ENCODE assay signal across 8 mouse cellular contexts in genomic region chr4:138454571-138455140, GRCm38 (mm10). TPM values are rescaled to one million over a fixed set of nuclear protein-coding genes. Genes with fewer than 3 reads are reported as not detected.
A peak's percentile ranks its signal among the peaks of the same experiment; 100 is the strongest.
DNase-seq lines count a peak whose midpoint lies in the region; ATAC-seq and TF ChIP-seq lines count a peak whose summit lies in the region.

No protein-coding gene starts in this region.

- peak; percentile 17; the same call in 1 of the 2 replicates for ATAC-seq in embryonic facial prominence, embryonic 14.5 days (ENCODE audit: low read depth)
- peak; percentile 48 for ATAC-seq in heart, embryonic 15.5 days (replicated peaks; ENCODE audit: insufficient number of reproducible peaks, insufficient read depth, low FRiP score, low read depth)
- ATAC-seq in liver, embryonic 14.5 days (ENCODE audit: insufficient read depth), result peak; percentile 17; the same call in 1 of the 2 replicates

- peaks cover 12% of the 10 kb centered on the region for H3K4me1 ChIP-seq in ES-Bruce4 (ENCODE audit: control insufficient read depth, insufficient read depth, low read length)
- peaks cover 8% of the 10 kb centered on the region for H3K4me1 ChIP-seq in embryonic facial prominence, embryonic 14.5 days (ENCODE audit: control insufficient read depth, insufficient read depth, low read length)
- peaks cover 26% of the 10 kb centered on the region for H3K4me1 ChIP-seq in heart, embryonic 15.5 days (replicated peaks)
- H3K4me1 ChIP-seq in liver, embryonic 14.5 days (replicated peaks; ENCODE audit: control insufficient read depth in 2 of 2, insufficient read depth in 2 of 2, low read length in 1 of 2), result 0 out of 4 replicates have a peak, but pooled peaks cover 0 to 2% of the 10 kb centered on the region in 2 experiments

- H3K9ac ChIP-seq in ES-Bruce4 (ENCODE audit: low read depth, poor library complexity, severe bottlenecking), result peak overlapping the region; percentile 89
- H3K9ac ChIP-seq in embryonic facial prominence, embryonic 14.5 days (ENCODE audit: low read depth, low read length), result peak overlapping the region; percentile 82
- H3K9ac ChIP-seq in heart, embryonic 15.5 days, result peak overlapping the region; percentile 63
- no peak overlapping the region for H3K9ac ChIP-seq in liver, embryonic 14.5 days (replicated peaks)

- peak; percentile 86 for DNase-seq in adrenal gland, postnatal 14 days
- DNase-seq in embryonic facial prominence, embryonic 14.5 days (ENCODE audit: low spot score), result peak; percentile 62
- DNase-seq in kidney, postnatal 10 days, result peak; percentile 87
- no peak for DNase-seq in liver, embryonic 14.5 days (ENCODE audit: low read depth in 3 of 3, low spot score in 3 of 3)
- peak; percentile 47 for DNase-seq in ovary, postnatal 10 days (ENCODE audit: low spot score)
- DNase-seq in adipocyte (ENCODE audit: low spot score), result no peak

- no peak overlapping the region for H3K27ac ChIP-seq in ES-Bruce4 (ENCODE audit: insufficient read depth, low read length)
- H3K27ac ChIP-seq in embryonic facial prominence, embryonic 14.5 days (replicated peaks; ENCODE audit: low read depth, low read length), result peak overlapping the region; percentile 72
- peak overlapping the region; percentile 64 for H3K27ac ChIP-seq in heart, embryonic 15.5 days
- H3K27ac ChIP-seq in liver, embryonic 14.5 days, result no peak overlapping the region

- 2% methylated on average over 40 of the region's 78 CpGs for WGBS in embryonic facial prominence, embryonic 14.5 days
- 1% methylated on average over 76 of the region's 78 CpGs for WGBS in heart, embryonic 15.5 days
- WGBS in liver, embryonic 14.5 days (ENCODE audit: insufficient replicate concordance), result under 1% methylated on average over 67 of the region's 78 CpGs

- TF ChIP-seq POLR2A in ES-Bruce4 (IDR thresholded peaks at IDR 0.05; ENCODE audit: insufficient read depth, low read length), result no peak

- H3K9me3 ChIP-seq in ES-Bruce4 (replicated peaks; ENCODE audit: control insufficient read depth, insufficient read depth, low read length, poor library complexity, severe bottlenecking), result no peaks in the 10 kb centered on the region
- no peaks in the 10 kb centered on the region for H3K9me3 ChIP-seq in embryonic facial prominence, embryonic 14.5 days (ENCODE audit: control insufficient read depth, low read length)
- no peaks in the 10 kb centered on the region for H3K9me3 ChIP-seq in heart, embryonic 15.5 days (replicated peaks)
- H3K9me3 ChIP-seq in liver, embryonic 14.5 days (ENCODE audit: control insufficient read depth, low read length), result no peaks in the 10 kb centered on the region

- H3K4me3 ChIP-seq in ES-Bruce4 (ENCODE audit: low read depth, low read length), result peak overlapping the region; percentile 91
- H3K4me3 ChIP-seq in embryonic facial prominence, embryonic 14.5 days (ENCODE audit: low read depth, low read length), result peak overlapping the region; percentile 77
- peak overlapping the region; percentile 65 for H3K4me3 ChIP-seq in heart, embryonic 15.5 days
- peak overlapping the region; percentile 39 to 57 for H3K4me3 ChIP-seq in liver, embryonic 14.5 days (ENCODE audit: insufficient read depth in 1 of 2, low read depth in 2 of 2, low read length in 2 of 2)

- no peaks in the 10 kb centered on the region for H3K36me3 ChIP-seq in ES-Bruce4 (ENCODE audit: control insufficient read depth, insufficient read depth, low read length, poor library complexity, severe bottlenecking)
- H3K36me3 ChIP-seq in embryonic facial prominence, embryonic 14.5 days (ENCODE audit: control insufficient read depth, insufficient read depth, low read length), result no peaks in the 10 kb centered on the region
- no peaks in the 10 kb centered on the region for H3K36me3 ChIP-seq in heart, embryonic 15.5 days
- H3K36me3 ChIP-seq in liver, embryonic 14.5 days (replicated peaks; ENCODE audit: control insufficient read depth, insufficient read depth, low read depth), result no peaks in the 10 kb centered on the region

- no peak for TF ChIP-seq EP300 in ES-Bruce4 (IDR thresholded peaks at IDR 0.05; ENCODE audit: insufficient read depth, low read depth, low read length)
- TF ChIP-seq EP300 in liver, embryonic 14.5 days (IDR thresholded peaks at IDR 0.05; ENCODE audit: low read depth), result no peak

- TF ChIP-seq CTCF in ES-Bruce4 (IDR thresholded peaks at IDR 0.05; ENCODE audit: low read depth, low read length), result no peak
- no peak for TF ChIP-seq CTCF in liver, embryonic 14.5 days (IDR thresholded peaks at IDR 0.05; ENCODE audit: low read depth)

- no peaks in the 10 kb centered on the region for H3K27me3 ChIP-seq in ES-Bruce4 (ENCODE audit: control insufficient read depth, insufficient read depth, low read length, poor library complexity, severe bottlenecking)
- H3K27me3 ChIP-seq in embryonic facial prominence, embryonic 14.5 days (replicated peaks; ENCODE audit: control insufficient read depth, insufficient read depth, low read length), result peaks cover 48% of the 10 kb centered on the region
- peaks cover 89% of the 10 kb centered on the region for H3K27me3 ChIP-seq in heart, embryonic 15.5 days
- H3K27me3 ChIP-seq in liver, embryonic 14.5 days (ENCODE audit: control insufficient read depth, insufficient read depth, low read length), result peaks cover 67% of the 10 kb centered on the region

- H3K4me2 ChIP-seq in embryonic facial prominence, embryonic 14.5 days (ENCODE audit: low read depth, low read length), result peak overlapping the region; percentile 96
- H3K4me2 ChIP-seq in heart, embryonic 15.5 days, result peak overlapping the region; percentile 95
- peak overlapping the region; percentile 50 for H3K4me2 ChIP-seq in liver, embryonic 14.5 days (ENCODE audit: low read depth)

RNA-seq across cellular contexts. Expression of gene Camk2n1, which starts 0.5 kb away (rescaled TPM):
- 12.1 and 14.1 TPM in 2 replicates for polyA plus RNA-seq in ES-Bruce4 (2011; ENCODE audit: insufficient read depth, insufficient read length, low read depth, missing spikeins)
- 18.9 and 22.9 TPM in 2 replicates for total RNA-seq in adrenal gland, postnatal 14 days (2021)
- 2.4 and 2.5 TPM in 2 replicates for polyA plus RNA-seq in embryonic facial prominence, embryonic 14.5 days (2014; fragmentation: Nextera tagmentation; extraction: Ambion mirVana)
- 1.3 and 1.5 TPM in 2 replicates for polyA plus RNA-seq in heart, embryonic 15.5 days (2015; fragmentation: Nextera tagmentation; extraction: Ambion mirVana)
- polyA plus RNA-seq in liver, embryonic 14.5 days (2012; rRNA removed), result 2.3 and 2.6 TPM in 2 replicates
- polyA plus RNA-seq in liver, embryonic 14.5 days (2014; fragmentation: Nextera tagmentation; extraction: Ambion mirVana), result 1.1 TPM in 2 replicates

RNA-seq across cellular contexts. Expression of gene Mul1, which starts 20.2 kb away (rescaled TPM):
- 16.3 and 17.2 TPM in 2 replicates for polyA plus RNA-seq in ES-Bruce4 (2011; ENCODE audit: insufficient read depth, insufficient read length, low read depth, missing spikeins)
- 53.9 and 57.6 TPM in 2 replicates for total RNA-seq in adrenal gland, postnatal 14 days (2021)
- 19.5 and 22.0 TPM in 2 replicates for polyA plus RNA-seq in embryonic facial prominence, embryonic 14.5 days (2014; fragmentation: Nextera tagmentation; extraction: Ambion mirVana)
- polyA plus RNA-seq in heart, embryonic 15.5 days (2015; fragmentation: Nextera tagmentation; extraction: Ambion mirVana), result 22.2 and 22.7 TPM in 2 replicates
- polyA plus RNA-seq in liver, embryonic 14.5 days (2012; rRNA removed), result 3.8 and 4.3 TPM in 2 replicates
- 7.7 and 8.7 TPM in 2 replicates for polyA plus RNA-seq in liver, embryonic 14.5 days (2014; fragmentation: Nextera tagmentation; extraction: Ambion mirVana)

RNA-seq across cellular contexts. Expression of gene Fam43b, which starts 58.3 kb away (rescaled TPM):
- polyA plus RNA-seq in ES-Bruce4 (2011; ENCODE audit: insufficient read depth, insufficient read length, low read depth, missing spikeins), result 1.1 and 1.2 TPM in 2 replicates
- total RNA-seq in adrenal gland, postnatal 14 days (2021), result 2.1 and 3.0 TPM in 2 replicates
- polyA plus RNA-seq in embryonic facial prominence, embryonic 14.5 days (2014; fragmentation: Nextera tagmentation; extraction: Ambion mirVana), result 0.24 and 0.29 TPM in 2 replicates
- polyA plus RNA-seq in heart, embryonic 15.5 days (2015; fragmentation: Nextera tagmentation; extraction: Ambion mirVana), result 0.22 TPM in 1 of 2 replicates, not detected in the other
- not detected in 2 replicates for polyA plus RNA-seq in liver, embryonic 14.5 days (2012; rRNA removed)
- polyA plus RNA-seq in liver, embryonic 14.5 days (2014; fragmentation: Nextera tagmentation; extraction: Ambion mirVana), result not detected in 2 replicates

Comparison
In these comparisons a context has a peak if more than half of its experiments do, and no peak if none do; other contexts are left out.
1. H3K27ac ChIP-seq: peak in embryonic facial prominence, embryonic 14.5 days (single experiment) and heart, embryonic 15.5 days (single experiment); none in ES-Bruce4 (single experiment) and liver, embryonic 14.5 days (single experiment).
2. DNase-seq: peak in adrenal gland, postnatal 14 days (single experiment), embryonic facial prominence, embryonic 14.5 days (single experiment), kidney, postnatal 10 days (single experiment) and ovary, postnatal 10 days (single experiment); none in liver, embryonic 14.5 days (0 of 3) and adipocyte (single experiment).
3. Peak in every context shown above with its lines, with median percentiles within 50 percentile points of each other: H3K4me3 ChIP-seq, ATAC-seq and H3K4me2 ChIP-seq.